Mouse (Mus musculus): ENCODE results near the gene Zfpm1. TPM values are rescaled to one million over a fixed set of nuclear protein-coding genes. Genes with fewer than 3 reads are reported as not detected.

Gene Zfpm1
- polyA plus RNA-seq, 1 experiment from 2014 or later = 2.9 TPM

DNA sequence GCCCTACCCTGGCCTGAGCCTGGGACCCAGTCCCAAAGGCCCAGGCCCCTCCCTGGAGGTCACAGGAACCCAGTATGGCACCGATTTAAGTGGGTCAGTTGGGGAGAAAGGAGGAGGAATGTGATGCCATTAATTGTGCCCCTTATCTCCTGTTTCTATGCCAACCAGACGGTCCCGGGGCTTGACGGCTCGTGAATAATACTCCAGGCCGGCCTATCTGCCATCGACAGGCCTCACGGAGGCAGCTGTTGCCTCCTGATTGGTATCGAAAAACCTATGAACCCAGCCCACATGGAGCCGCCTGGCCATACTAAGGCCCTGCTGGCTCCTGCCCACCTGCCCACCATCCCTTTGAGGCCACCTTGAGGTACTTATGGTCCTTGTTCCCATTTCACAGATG is 5.0 kb downstream of the Zfpm1 start:
- Histone ChIP-seq H3K36me3 (ENCODE audit: insufficient read depth) (no peaks in the 10 kb centered on the region; the same call in 1 of the 2 replicates), H3K4me3 (ENCODE audit: low read depth, low read length) (no peak overlapping the region), H3K27me3 (ENCODE audit: insufficient read depth, low read length) (no peaks in the 10 kb centered on the region), H3K9ac (no peak overlapping the region), H3K4me1 (ENCODE audit: insufficient read depth) (peaks cover 22% of the 10 kb centered on the region), H3K27ac (ENCODE audit: low read depth) (peak overlapping the region; percentile 9; the same call in 1 of the 2 replicates), H3K4me2 (peak overlapping the region; percentile 5; the same call in 1 of the 2 replicates), H3K9me3 (ENCODE audit: low read depth, low read length) (no peaks in the 10 kb centered on the region)
- no peak for ATAC-seq (ENCODE audit: insufficient read depth)
- TF ChIP-seq CTCF (IDR thresholded peaks at IDR 0.05; ENCODE audit: low read depth) = no peak
- 51% methylated on average over 10 of the region's 10 CpGs for WGBS
- DNase-seq = no peak

DNA sequence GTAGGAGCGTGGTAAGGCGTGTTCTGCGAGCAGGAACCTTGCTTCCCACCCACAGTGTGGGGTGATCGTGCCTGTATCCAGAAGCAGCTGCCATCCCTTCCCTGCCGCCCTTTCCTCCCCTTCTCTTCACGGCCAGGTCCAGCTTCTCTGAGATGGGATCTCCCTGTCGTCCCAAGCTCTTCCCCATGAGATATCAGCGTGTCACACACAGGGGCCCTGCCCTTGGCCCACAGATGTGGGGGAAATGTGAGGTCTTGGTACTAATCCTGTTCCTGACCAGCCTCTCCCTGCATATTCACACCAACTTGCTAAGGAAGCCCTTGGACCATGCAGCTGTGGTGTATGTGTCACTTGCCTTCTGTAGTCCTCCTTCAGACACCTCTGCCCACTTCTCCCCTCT is 5.8 kb downstream of the Zfpm1 start:
- DNase-seq = no peak
- Histone ChIP-seq H3K4me3 (ENCODE audit: low read depth, low read length) (no peak overlapping the region), H3K4me2 (no peak overlapping the region), H3K27ac (ENCODE audit: low read depth) (no peak overlapping the region), H3K9ac (no peak overlapping the region), H3K27me3 (ENCODE audit: insufficient read depth, low read length) (no peaks in the 10 kb centered on the region), H3K36me3 (ENCODE audit: insufficient read depth) (no peaks in the 10 kb centered on the region; the same call in 1 of the 2 replicates), H3K4me1 (ENCODE audit: insufficient read depth) (peaks cover 22% of the 10 kb centered on the region), H3K9me3 (ENCODE audit: low read depth, low read length) (no peaks in the 10 kb centered on the region)
- ATAC-seq (ENCODE audit: insufficient read depth) = no peak
- no peak for TF ChIP-seq CTCF (IDR thresholded peaks at IDR 0.05; ENCODE audit: low read depth)
- WGBS = 72% methylated on average over 8 of the region's 8 CpGs

DNA sequence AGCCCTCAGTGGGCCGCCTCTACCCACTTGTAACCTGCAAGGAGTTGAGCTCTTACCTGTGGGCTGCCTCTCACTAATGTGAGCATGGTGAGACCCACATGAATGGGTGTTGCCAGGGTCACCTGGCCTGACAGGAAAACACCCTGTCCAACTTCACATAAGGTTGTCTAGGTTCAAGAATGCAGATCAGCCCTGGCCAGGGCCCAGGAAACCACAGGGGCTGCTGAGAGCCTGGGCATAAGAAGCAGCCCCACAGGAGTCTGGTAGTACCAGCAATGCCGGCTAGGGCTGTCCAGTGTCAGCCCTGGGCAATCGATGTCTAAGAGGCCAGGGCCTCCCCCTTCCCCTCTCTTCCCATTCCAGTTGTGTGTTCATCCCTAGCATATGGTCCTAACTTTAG is 6.4 kb downstream of the Zfpm1 start:
- no peak for DNase-seq
- Histone ChIP-seq H3K36me3 (ENCODE audit: insufficient read depth) (no peaks in the 10 kb centered on the region; the same call in 1 of the 2 replicates), H3K9me3 (ENCODE audit: low read depth, low read length) (no peaks in the 10 kb centered on the region), H3K4me3 (ENCODE audit: low read depth, low read length) (no peak overlapping the region), H3K27ac (ENCODE audit: low read depth) (no peak overlapping the region), H3K4me1 (ENCODE audit: insufficient read depth) (peaks cover 22% of the 10 kb centered on the region), H3K4me2 (no peak overlapping the region), H3K9ac (no peak overlapping the region), H3K27me3 (ENCODE audit: insufficient read depth, low read length) (no peaks in the 10 kb centered on the region)
- WGBS = 80% methylated on average over 3 of the region's 3 CpGs
- no peak for ATAC-seq (ENCODE audit: insufficient read depth)
- TF ChIP-seq CTCF (IDR thresholded peaks at IDR 0.05; ENCODE audit: low read depth) = no peak

DNA sequence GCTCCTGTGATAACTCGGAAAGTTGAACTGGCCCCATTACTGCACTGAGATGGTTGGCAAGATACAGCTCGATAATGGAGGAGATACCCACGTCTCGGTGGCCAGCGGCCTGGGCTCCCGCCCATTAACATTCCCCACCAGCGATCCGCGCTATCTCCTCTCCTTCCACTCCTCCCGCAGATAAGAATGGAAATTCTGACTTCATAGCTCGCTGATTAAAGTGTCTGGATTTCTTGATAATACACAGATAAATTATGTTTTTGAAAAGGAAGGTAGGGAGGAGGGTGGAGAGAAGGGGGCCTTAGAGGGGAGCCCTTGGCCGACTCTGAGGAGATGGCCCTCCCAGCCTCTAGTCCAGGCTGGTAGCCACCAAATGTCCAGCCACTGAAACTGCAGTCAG is 9.1 kb downstream of the Zfpm1 start:
- H3K9ac ChIP-seq = no peak overlapping the region
- TF ChIP-seq CTCF (IDR thresholded peaks at IDR 0.05; ENCODE audit: low read depth) = no peak

DNA sequence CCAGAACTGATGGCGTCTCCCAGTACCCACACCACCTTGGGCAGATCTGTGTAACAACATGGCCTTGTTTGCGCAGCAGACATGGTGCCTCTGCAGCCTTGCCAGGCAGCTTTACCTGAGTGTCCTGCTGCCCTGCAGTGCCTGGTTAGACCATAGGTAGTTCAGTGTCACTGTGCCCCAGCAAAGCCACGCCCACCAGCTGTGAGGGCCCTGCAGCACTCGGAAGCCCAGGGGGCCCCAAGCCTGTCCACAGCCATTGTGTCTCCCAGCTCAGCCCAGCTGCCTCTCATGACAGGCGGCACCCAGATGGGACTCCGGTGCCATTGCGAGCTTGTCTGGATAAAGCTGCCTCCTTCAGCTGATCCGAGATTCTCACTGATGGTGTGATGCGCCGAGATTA is 9.6 kb downstream of the Zfpm1 start:
- H3K4me2 ChIP-seq = no peak overlapping the region
- WGBS = 57% methylated on average over 10 of the region's 10 CpGs
- H3K9me3 ChIP-seq (ENCODE audit: low read depth, low read length) = no peaks in the 10 kb centered on the region
- H3K27ac ChIP-seq (ENCODE audit: low read depth) = no peak overlapping the region
- ATAC-seq (ENCODE audit: insufficient read depth) (no peak), DNase-seq (no peak)
- TF ChIP-seq CTCF (IDR thresholded peaks at IDR 0.05; ENCODE audit: low read depth) = no peak
- H3K9ac ChIP-seq = no peak overlapping the region
- H3K4me1 ChIP-seq (ENCODE audit: insufficient read depth) = peaks cover 23% of the 10 kb centered on the region
- no peaks in the 10 kb centered on the region; the same call in 1 of the 2 replicates for H3K36me3 ChIP-seq (ENCODE audit: insufficient read depth)
- no peak overlapping the region for H3K4me3 ChIP-seq (ENCODE audit: low read depth, low read length)
- H3K27me3 ChIP-seq (ENCODE audit: insufficient read depth, low read length) = no peaks in the 10 kb centered on the region

More for the DNA sequence above, 9.1 kb downstream of the Zfpm1 start:
- Histone ChIP-seq H3K27ac (ENCODE audit: low read depth) (no peak overlapping the region), H3K4me3 (ENCODE audit: low read depth, low read length) (no peak overlapping the region), H3K36me3 (ENCODE audit: insufficient read depth) (no peaks in the 10 kb centered on the region; the same call in 1 of the 2 replicates), H3K27me3 (ENCODE audit: insufficient read depth, low read length) (no peaks in the 10 kb centered on the region), H3K4me1 (ENCODE audit: insufficient read depth) (peaks cover 19% of the 10 kb centered on the region), H3K4me2 (no peak overlapping the region), H3K9me3 (ENCODE audit: low read depth, low read length) (no peaks in the 10 kb centered on the region)
- WGBS = 47% methylated on average over 12 of the region's 12 CpGs
- ATAC-seq (ENCODE audit: insufficient read depth) = no peak
- DNase-seq = no peak

DNA sequence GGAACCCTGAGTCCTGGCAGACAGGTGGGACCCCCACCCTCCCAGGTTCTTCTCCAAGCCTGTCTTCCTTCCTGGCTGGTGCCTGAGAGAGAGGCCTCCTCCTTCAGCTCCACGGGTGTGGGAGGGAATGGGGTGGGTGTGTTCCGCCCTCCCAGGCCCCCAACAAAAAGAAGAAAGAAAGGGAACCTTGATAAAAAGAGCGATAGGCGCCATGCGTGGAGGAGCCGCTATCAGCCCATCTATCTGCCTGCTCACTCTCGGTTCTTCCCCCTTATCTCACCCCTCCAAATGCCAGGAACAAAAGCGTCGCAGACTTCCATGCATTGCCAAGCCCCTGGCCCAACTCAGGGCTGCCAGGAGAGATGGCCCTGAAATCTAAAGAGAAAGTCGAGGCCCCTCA is 11.5 kb downstream of the Zfpm1 start:
- Histone ChIP-seq H3K4me2 (no peak overlapping the region), H3K27me3 (ENCODE audit: insufficient read depth, low read length) (no peaks in the 10 kb centered on the region), H3K9me3 (ENCODE audit: low read depth, low read length) (no peaks in the 10 kb centered on the region), H3K36me3 (ENCODE audit: insufficient read depth) (no peaks in the 10 kb centered on the region; the same call in 1 of the 2 replicates), H3K4me3 (ENCODE audit: low read depth, low read length) (no peak overlapping the region), H3K9ac (no peak overlapping the region), H3K27ac (ENCODE audit: low read depth) (peak overlapping the region; percentile 54), H3K4me1 (ENCODE audit: insufficient read depth) (peaks cover 23% of the 10 kb centered on the region)
- no peak for DNase-seq
- no peak for ATAC-seq (ENCODE audit: insufficient read depth)
- no peak for TF ChIP-seq CTCF (IDR thresholded peaks at IDR 0.05; ENCODE audit: low read depth)
- 49% methylated on average over 10 of the region's 10 CpGs for WGBS

DNA sequence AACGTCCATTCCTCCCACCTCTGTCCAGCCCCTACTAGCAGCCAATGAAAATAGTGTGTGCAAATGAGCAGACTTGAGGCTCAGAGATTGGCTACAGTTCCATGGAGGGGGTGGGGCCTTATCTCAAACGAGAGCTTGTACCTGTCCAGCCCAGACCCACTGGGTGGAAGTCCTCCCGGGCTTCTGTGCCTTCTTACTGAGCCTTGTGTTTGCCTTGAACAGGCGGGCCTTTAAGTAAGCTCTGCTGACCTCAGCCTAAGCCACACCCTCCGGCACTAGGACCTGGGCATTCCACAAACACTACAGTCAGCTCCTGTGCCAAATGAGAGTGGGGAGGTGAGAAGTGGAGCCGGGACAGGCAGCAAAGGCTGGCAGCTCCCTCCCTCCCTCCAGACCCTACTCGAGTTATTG is 12.3 kb downstream of the Zfpm1 start:
- WGBS = 5% methylated on average over 7 of the region's 7 CpGs
- H3K4me2 ChIP-seq = peak overlapping the region; percentile 28; the same call in 1 of the 2 replicates
- peaks cover 23% of the 10 kb centered on the region for H3K4me1 ChIP-seq (ENCODE audit: insufficient read depth)
- ATAC-seq (ENCODE audit: insufficient read depth) (peak; percentile 89), DNase-seq (peak; percentile 78)
- H3K9me3 ChIP-seq (ENCODE audit: low read depth, low read length) = no peaks in the 10 kb centered on the region
- H3K27me3 ChIP-seq (ENCODE audit: insufficient read depth, low read length) = no peaks in the 10 kb centered on the region
- TF ChIP-seq CTCF (IDR thresholded peaks at IDR 0.05; ENCODE audit: low read depth) = no peak
- peak overlapping the region; percentile 54 for H3K27ac ChIP-seq (ENCODE audit: low read depth)
- no peaks in the 10 kb centered on the region; the same call in 1 of the 2 replicates for H3K36me3 ChIP-seq (ENCODE audit: insufficient read depth)
- H3K9ac ChIP-seq = no peak overlapping the region
- H3K4me3 ChIP-seq (ENCODE audit: low read depth, low read length) = no peak overlapping the region

All from lung, embryonic 14.5 days (tissue).